Mouse (Mus musculus): ENCODE results near the gene Wap.

GRCm38 (mm10) chr11:6596205-6596604 is 42.2 kb downstream of the Wap start:
- no peak for TF ChIP-seq POLR2A (IDR thresholded peaks at IDR 0.05; ENCODE audit: low read depth, low read length)
- no peak for TF ChIP-seq CTCF (IDR thresholded peaks at IDR 0.05; ENCODE audit: extremely low read depth, insufficient read depth, insufficient read length, insufficient replicate concordance)
